Mouse (Mus musculus): ENCODE measurements at regions not wholly inside any gene's neighbourhood (a gene's known extent, or its start where the extent isn't known, plus 50 kb on each side); places are given as distances from the start of the nearest gene placed in this dataset.

GRCm38 (mm10) chr6:94413987-94414360 lies 86.2 kb upstream of the Slc25a26 start:
- DNase-seq: peak; percentile 65 to 77

GRCm38 (mm10) chr6:94413297-94413986 lies 86.7 kb upstream of the Slc25a26 start:
- DNase-seq: peak; percentile 48 to 54

- DNase-seq: no peak
Measured at GRCm38 (mm10) chr6:94412341-94412740, 87.8 kb upstream of the Slc25a26 start.

GRCm38 (mm10) chr6:94410480-94410879 lies 89.7 kb upstream of the Slc25a26 start:
- DNase-seq: peak; percentile 62 to 67

GRCm38 (mm10) chr6:94408996-94409395 lies 91.1 kb upstream of the Slc25a26 start:
- peak; percentile 69 to 72 for DNase-seq

GRCm38 (mm10) chr6:94407751-94408150 lies 92.4 kb upstream of the Slc25a26 start:
- DNase-seq: no peak

GRCm38 (mm10) chr6:94405371-94406076 lies 94.6 kb upstream of the Slc25a26 start:
- DNase-seq: no peak

GRCm38 (mm10) chr6:94401617-94402481 lies 98.3 kb upstream of the Slc25a26 start:
- DNase-seq: peak; percentile 58 to 59

GRCm38 (mm10) chr6:94401061-94401591 lies 99.0 kb upstream of the Slc25a26 start:
- peak; percentile 56 to 65 for DNase-seq

GRCm38 (mm10) chr6:94400471-94401051 lies 99.6 kb upstream of the Slc25a26 start:
- peak; percentile 63 to 72 for DNase-seq

GRCm38 (mm10) chr6:94391134-94391533 lies 107.4 kb upstream of the Magi1 start:
- DNase-seq: no peak

GRCm38 (mm10) chr6:94390403-94390802 lies 106.7 kb upstream of the Magi1 start:
- no peak for DNase-seq

- no peak for DNase-seq
Measured at GRCm38 (mm10) chr6:94389716-94390115, 106.0 kb upstream of the Magi1 start.

- no peak for DNase-seq
Measured at GRCm38 (mm10) chr6:94387648-94388047, 103.9 kb upstream of the Magi1 start.

GRCm38 (mm10) chr6:94385531-94385930 lies 101.8 kb upstream of the Magi1 start:
- DNase-seq: no peak

- no peak for DNase-seq
Measured at GRCm38 (mm10) chr6:94369991-94370390, 86.3 kb upstream of the Magi1 start.

GRCm38 (mm10) chr6:94363951-94364350 lies 80.2 kb upstream of the Magi1 start:
- DNase-seq: no peak

- no peak for DNase-seq
Measured at GRCm38 (mm10) chr6:94362626-94363025, 78.9 kb upstream of the Magi1 start.

- no peak for DNase-seq
Measured at GRCm38 (mm10) chr6:94357568-94357967, 73.9 kb upstream of the Magi1 start.

- DNase-seq: no peak
Measured at GRCm38 (mm10) chr6:94354451-94355095, 70.9 kb upstream of the Magi1 start.

- DNase-seq: peak; percentile 82 to 84
Measured at GRCm38 (mm10) chr6:94344296-94344695, 60.6 kb upstream of the Magi1 start.

GRCm38 (mm10) chr6:94340546-94340945 lies 56.8 kb upstream of the Magi1 start:
- DNase-seq: no peak
